Mouse (Mus musculus): Measurements from ENCODE around the gene Dcaf6. TPM values are rescaled to one million over a fixed set of nuclear protein-coding genes. Genes with fewer than 3 reads are reported as not detected.

Dcaf6 gene
- polyA plus RNA-seq (2014; fragmentation: Illumina TruSeq; extraction: RNeasy Lipid Tissue Mini Kit (QIAGEN cat#74804); ENCODE audit: low read depth, low replicate concordance): 442 TPM

GRCm38 (mm10) chr1:165460360-165460800, at the start of gene Dcaf6, which contains the start of gene Mpc2:
Gene Dcaf6, minus strand, starts transcription at chr1:165460475.
Gene Mpc2, plus strand, starts transcription at chr1:165460637.

GRCm38 (mm10) chr1:165484688-165485233, 24.5 kb upstream of the Dcaf6 start, which contains the start of gene Adcy10:
Gene Adcy10, plus strand, starts transcription at chr1:165485183.

GRCm38 (mm10) chr1:165295489-165295888, 164.8 kb downstream of the Dcaf6 start, which contains the start of gene Gpr161:
Gene Gpr161, plus strand, starts transcription at chr1:165295789.

Other genes with a start within 250 kb of the Dcaf6 start
- gene Tiprl, start 223.5 kb downstream of the Dcaf6 start, polyA plus RNA-seq (2014; fragmentation: Illumina TruSeq; extraction: RNeasy Lipid Tissue Mini Kit (QIAGEN cat#74804); ENCODE audit: low read depth, low replicate concordance): 257 TPM
- gene Gpr161, start 164.7 kb downstream of the Dcaf6 start, polyA plus RNA-seq (2014; fragmentation: Illumina TruSeq; extraction: RNeasy Lipid Tissue Mini Kit (QIAGEN cat#74804); ENCODE audit: low read depth, low replicate concordance): 0.36 TPM
- 1,032 TPM for gene Mpc2, start 162 bp upstream of the Dcaf6 start, polyA plus RNA-seq (2014; fragmentation: Illumina TruSeq; extraction: RNeasy Lipid Tissue Mini Kit (QIAGEN cat#74804); ENCODE audit: low read depth, low replicate concordance)
- 178 TPM for gene Adcy10, start 24.7 kb upstream of the Dcaf6 start, polyA plus RNA-seq (2014; fragmentation: Illumina TruSeq; extraction: RNeasy Lipid Tissue Mini Kit (QIAGEN cat#74804); ENCODE audit: low read depth, low replicate concordance)
- gene Mpzl1, start 174.1 kb upstream of the Dcaf6 start, polyA plus RNA-seq (2014; fragmentation: Illumina TruSeq; extraction: RNeasy Lipid Tissue Mini Kit (QIAGEN cat#74804); ENCODE audit: low read depth, low replicate concordance): 36.5 TPM
- gene Rcsd1, start 249.3 kb upstream of the Dcaf6 start, polyA plus RNA-seq (2014; fragmentation: Illumina TruSeq; extraction: RNeasy Lipid Tissue Mini Kit (QIAGEN cat#74804); ENCODE audit: low read depth, low replicate concordance): 1.0 TPM

All from testis, adult 10 weeks (tissue).